Mouse (Mus musculus) naive thymus-derived CD4-positive, alpha-beta T cell, adult 5 months (primary cell): ENCODE measurements around the gene Cyp2j13. TPM values are rescaled to one million over a fixed set of nuclear protein-coding genes. Genes with fewer than 3 reads are reported as not detected.

Experiments used
- polyA plus RNA-seq: library from polyadenylated mRNA; unstranded; fragments of 100-300 nt; shearing (Covaris generic); gene quantifications from one replicate; pipeline ENCODE4 v1.2.1, GENCODE M21; 2017

Cyp2j13 gene
- not detected for polyA plus RNA-seq

GRCm38 (mm10) chr4:96077261-96078125 lies at the start of gene Cyp2j13:
Cyp2j13 (minus strand) TSS chr4:96077546.

Other genes with a start within 250 kb of the Cyp2j13 start
- gene Hook1, start 110.3 kb downstream of the Cyp2j13 start, polyA plus RNA-seq = 35.2 TPM
- gene Cyp2j12, start 63.6 kb upstream of the Cyp2j13 start, polyA plus RNA-seq = not detected
- not detected for gene Cyp2j7, start 159.1 kb upstream of the Cyp2j13 start, polyA plus RNA-seq